Mouse (Mus musculus) spleen, postnatal 36 days (tissue): Measurements from ENCODE around the gene Mcub.

ENCODE experiments used
- DNase-seq, 2 experiments: peaks; one replicate each; pipeline ENCODE4 v3.0.0; 2022; ENCODE audit warnings: low spot score in 2 of 2, mixed read lengths in 1 of 2

Gene Mcub

GRCm38 (mm10) chr3:129969432-129970395 lies at the start of gene Mcub:
Gene Mcub, minus strand, starts transcription at chr3:129970206.
- peak; percentile 31 to 33 for DNase-seq

GRCm38 (mm10) chr3:130012943-130013342 lies 42.9 kb upstream of the Mcub start:
- DNase-seq = no peak

GRCm38 (mm10) chr3:130011236-130011635 lies 41.2 kb upstream of the Mcub start:
- DNase-seq = no peak

- no peak for DNase-seq
Measured at GRCm38 (mm10) chr3:130006141-130006540, 36.1 kb upstream of the Mcub start.

- no peak for DNase-seq
Measured at GRCm38 (mm10) chr3:130000926-130001325, 30.9 kb upstream of the Mcub start.

- DNase-seq = no peak
Measured at GRCm38 (mm10) chr3:129998526-129998925, 28.5 kb upstream of the Mcub start.

DNA sequence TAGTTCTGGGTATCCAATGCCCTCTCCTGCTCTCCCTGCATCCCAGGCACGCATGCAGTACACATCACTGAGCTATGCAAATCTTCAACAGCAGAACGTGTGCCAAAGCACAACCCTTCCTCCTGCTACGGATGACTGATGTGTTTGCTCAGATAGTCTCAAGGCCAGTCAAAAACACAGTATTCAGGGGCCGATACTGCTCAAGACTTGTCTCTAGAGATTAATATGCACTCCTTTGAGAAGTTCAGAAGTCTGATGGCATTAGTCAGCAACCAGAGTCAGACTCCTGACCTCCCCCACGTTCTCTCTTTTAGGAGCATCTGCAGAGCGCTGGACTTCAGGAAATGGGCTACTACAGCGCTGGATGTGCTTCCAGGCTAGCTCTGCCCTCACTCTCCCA lies 28.0 kb upstream of the Mcub start:
- no peak for DNase-seq

DNA sequence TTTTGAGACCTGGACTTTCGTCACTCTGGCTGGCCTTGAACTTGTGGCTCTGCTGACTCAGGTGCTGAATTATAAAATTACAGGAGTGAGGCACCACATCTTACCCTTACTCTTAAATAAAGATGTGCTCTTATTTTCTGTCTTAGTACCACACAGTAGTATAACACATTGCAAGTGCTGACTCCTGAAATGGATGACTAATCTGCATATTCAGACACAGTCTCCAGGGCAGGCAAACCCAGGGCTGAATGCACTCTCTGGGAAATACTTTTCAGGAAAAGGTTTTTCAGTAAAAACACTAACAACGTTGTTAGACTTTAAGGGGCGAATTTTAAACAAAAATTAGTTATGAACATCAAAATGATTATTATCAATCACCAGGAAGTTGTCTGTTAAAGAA lies 27.3 kb upstream of the Mcub start:
- DNase-seq = no peak

DNA sequence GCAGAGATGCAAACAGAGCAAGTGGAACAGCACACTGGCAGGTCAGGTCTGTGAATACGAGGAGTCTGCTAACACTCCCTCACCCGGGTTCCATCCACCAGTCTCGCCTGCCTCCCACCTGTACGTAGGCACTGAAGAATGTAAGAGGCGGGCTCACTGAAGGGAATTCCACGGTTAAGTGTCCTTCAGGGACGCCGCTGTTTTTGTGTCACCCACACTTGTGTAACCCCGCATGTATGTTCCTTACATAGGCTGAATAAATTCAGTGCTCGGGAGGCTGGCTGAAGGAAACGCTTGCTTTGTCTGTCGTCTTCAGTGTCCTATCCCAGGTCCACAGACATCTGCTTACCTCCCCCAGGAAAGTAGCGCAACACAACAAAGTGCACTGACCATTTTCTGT lies 17.3 kb upstream of the Mcub start:
- DNase-seq = no peak

DNA sequence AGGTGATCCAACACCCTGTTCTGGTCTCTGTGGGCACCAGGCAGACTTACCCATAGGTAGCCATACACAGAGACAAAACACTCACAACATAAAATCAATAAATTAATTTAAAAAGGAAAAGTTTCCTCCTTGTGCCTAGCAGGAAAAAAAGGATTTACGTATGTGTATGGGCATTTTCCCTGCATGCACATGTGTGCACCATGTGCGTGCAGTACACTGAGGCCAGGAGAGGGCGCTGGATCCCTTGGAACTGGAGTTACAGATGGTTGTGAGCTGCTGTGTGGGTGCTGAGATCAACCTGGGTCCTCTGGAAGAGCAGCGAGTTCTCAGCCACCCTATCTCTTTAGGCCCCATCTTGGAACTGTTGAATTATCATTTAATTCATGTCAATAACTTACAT lies 15.3 kb upstream of the Mcub start:
- DNase-seq = no peak

- peak in 1 of 2 experiments; percentile 4 for DNase-seq
Measured at GRCm38 (mm10) chr3:129984797-129985196, 14.8 kb upstream of the Mcub start.

GRCm38 (mm10) chr3:129982271-129982670 lies 12.3 kb upstream of the Mcub start:
- no peak for DNase-seq

DNA sequence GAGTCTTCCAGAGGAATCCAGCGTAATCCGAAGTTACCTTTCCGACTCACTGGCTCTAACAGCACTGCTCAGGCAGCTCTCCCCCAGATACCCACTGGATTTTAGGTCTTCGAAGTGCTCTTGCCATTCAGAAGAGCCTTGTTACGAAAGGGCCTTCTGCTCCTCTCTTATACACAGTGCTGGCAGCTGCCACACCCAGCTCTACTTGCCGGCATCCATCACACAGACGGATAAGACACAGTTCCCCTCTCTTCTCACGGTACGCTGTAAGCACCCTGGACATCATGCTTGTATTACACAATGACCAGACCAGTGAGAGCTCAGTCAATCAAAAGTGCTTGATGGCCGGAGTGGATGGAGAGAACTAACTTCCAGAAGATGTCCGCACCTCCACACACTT lies 11.8 kb upstream of the Mcub start:
- no peak for DNase-seq

GRCm38 (mm10) chr3:129979510-129979909 lies 9.5 kb upstream of the Mcub start:
- no peak for DNase-seq

DNA sequence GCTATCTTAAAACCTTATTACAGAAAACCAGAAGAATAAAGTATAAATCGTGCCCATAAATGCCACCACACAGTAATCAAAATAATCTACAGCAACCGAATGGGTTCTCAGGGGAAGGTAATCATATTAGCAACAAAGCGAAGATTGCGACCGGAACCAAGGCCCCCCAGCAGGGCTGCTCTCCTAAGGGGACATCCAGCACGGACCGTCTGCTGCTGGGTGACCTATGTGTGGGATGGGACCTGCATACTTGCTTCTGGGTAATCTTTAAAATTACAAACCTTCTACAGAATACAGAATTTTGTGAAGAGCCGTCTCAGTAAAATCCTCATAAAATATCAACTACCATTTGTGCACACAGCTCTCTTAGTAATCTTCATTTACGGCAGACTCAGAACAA lies 8.7 kb upstream of the Mcub start:
- no peak for DNase-seq

DNA sequence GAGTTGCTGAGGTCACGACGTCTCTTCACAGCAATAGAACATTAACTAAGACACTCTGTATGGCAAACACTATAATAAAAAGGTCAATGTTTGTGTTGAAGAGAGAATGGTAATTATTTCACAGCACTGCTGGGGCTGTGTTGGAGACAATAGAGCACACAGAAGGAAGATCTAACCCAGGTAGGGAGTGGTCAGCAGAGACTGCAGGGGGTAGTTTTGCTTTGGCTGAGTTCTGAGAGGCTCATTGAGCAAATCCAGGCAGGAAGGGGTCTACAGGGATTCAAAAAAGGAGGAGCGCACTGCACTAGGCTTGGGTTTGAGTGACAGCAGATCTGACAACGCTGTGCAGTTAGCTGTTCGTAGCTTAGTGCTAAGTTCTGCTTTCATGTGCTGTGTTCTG lies 6.3 kb upstream of the Mcub start:
- no peak for DNase-seq

DNA sequence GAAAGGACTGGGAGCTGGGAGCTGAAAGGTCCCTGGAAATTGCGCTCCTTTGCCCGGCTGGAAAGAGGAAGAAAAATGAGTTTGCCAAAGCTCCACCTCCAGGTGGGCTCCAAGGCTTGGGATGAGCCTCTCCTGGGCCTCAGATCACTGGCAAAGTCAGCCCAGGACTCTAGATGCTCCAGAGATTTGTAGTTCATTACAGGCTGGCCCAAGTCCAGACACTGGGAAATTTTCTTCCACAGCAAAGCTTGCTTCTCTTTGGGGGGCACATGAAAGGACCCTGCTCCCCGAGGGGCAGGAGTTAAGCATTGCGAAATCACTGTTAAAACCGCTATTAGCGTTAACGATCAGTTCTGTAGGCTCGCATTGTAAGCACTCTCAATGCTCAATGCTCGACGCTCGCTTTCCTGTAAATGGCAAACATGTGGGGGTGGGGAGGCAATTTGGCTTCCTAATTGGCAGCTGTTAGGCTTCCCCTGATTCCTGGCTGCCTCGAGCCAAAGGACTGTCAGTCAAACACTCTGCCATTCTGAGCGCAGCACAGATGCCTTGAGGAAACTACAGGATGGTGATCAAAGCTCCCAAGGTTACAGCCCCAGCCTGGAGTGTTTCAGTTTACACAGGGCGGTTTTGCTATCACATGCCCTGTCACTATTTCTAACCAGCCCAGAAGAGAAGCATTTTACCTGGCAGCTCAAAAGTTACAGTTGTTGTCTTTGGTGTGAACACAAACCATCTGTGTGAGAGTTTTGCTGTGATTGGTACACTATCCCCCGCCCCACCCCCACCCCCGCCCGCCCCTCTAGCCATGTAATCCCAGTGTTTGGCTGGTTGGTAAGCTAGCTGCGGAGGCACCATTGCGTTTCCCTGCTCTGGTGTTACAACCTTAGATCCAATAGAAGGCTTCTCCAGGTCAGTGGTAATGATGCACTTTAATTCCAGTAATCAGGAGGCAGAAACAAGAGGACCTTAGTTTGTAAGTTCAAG lies 816 bp upstream of the Mcub start:
- no peak for DNase-seq

- no peak for DNase-seq
Measured at GRCm38 (mm10) chr3:129969031-129969430, 975 bp downstream of the Mcub start.

GRCm38 (mm10) chr3:129967874-129968273 lies 2.1 kb downstream of the Mcub start:
- no peak for DNase-seq

GRCm38 (mm10) chr3:129964681-129965080 lies 5.3 kb downstream of the Mcub start:
- no peak for DNase-seq

GRCm38 (mm10) chr3:129962533-129962932 lies 7.5 kb downstream of the Mcub start:
- DNase-seq = no peak

GRCm38 (mm10) chr3:129953296-129953695 lies 16.7 kb downstream of the Mcub start:
- no peak for DNase-seq
